Mouse (Mus musculus): ENCODE measurements at regions not wholly inside any gene's neighbourhood (a gene's known extent, or its start where the extent isn't known, plus 50 kb on each side); places are given as distances from the start of the nearest gene placed in this dataset.

DNA sequence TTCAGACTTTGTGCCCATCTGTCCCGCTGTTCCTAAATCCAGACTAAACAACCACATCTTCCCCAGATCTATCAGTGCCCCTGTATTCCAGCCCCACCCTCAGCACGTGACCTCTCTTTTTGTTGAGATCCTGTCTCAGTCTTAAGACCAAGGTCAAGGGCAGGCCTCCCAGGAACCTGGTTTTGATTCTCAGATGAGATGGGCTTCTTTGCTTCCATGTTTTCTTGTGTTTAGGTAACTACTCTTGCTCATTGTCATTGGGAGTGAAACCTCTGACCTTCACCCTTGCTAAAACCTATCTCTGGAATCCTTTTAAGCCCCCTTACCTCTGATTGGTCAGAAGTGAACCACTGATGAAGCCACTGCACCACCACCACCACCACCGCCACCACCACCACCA lies 112.1 kb downstream of the Matn1 start:
- DNase-seq (ENCODE audit: low spot score, missing footprints) (no peak), ATAC-seq (ENCODE audit: low FRiP score) (no peak)
- Histone ChIP-seq H3K9ac (ENCODE audit: low read length) (no peak overlapping the region), H3K27me3 (ENCODE audit: control insufficient read depth, insufficient read depth, low read length) (no peaks in the 10 kb centered on the region), H3K9me3 (ENCODE audit: control insufficient read depth, low read length) (peaks cover 3% of the 10 kb centered on the region; the same call in 1 of the 2 replicates), H3K36me3 (ENCODE audit: control insufficient read depth, insufficient read depth, low read length) (no peaks in the 10 kb centered on the region), H3K4me1 (ENCODE audit: control insufficient read depth, insufficient read depth, low read length) (peaks cover 17% of the 10 kb centered on the region), H3K4me3 (ENCODE audit: low read depth, low read length) (no peak overlapping the region), H3K27ac (ENCODE audit: low read depth, low read length) (no peak overlapping the region), H3K4me2 (no peak overlapping the region)
- 85% methylated on average over 3 of the region's 3 CpGs for WGBS

DNA sequence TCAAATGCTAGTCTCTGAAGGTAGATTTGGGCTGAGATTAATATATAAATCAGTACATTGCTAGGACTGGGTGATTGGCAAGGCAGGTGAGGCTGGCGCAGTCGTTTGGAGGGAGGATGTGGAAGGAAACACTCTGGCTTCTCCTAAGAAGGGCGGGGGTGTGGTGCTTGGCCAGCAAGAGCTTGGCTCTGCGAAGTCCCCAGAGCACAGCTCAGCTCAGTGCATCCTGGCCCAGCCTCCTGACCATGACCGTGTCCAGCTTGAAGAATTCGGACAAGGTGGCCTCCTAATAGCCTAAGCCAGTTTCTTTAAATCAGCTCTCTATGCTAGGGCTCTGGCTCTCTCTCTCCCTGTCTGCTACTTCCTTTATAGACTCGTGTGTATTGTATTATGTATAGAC lies 115.4 kb downstream of the Matn1 start:
- Histone ChIP-seq H3K4me3 (ENCODE audit: low read depth, low read length) (no peak overlapping the region), H3K27ac (ENCODE audit: low read depth, low read length) (no peak overlapping the region; the same call in 1 of the 2 replicates)

DNA sequence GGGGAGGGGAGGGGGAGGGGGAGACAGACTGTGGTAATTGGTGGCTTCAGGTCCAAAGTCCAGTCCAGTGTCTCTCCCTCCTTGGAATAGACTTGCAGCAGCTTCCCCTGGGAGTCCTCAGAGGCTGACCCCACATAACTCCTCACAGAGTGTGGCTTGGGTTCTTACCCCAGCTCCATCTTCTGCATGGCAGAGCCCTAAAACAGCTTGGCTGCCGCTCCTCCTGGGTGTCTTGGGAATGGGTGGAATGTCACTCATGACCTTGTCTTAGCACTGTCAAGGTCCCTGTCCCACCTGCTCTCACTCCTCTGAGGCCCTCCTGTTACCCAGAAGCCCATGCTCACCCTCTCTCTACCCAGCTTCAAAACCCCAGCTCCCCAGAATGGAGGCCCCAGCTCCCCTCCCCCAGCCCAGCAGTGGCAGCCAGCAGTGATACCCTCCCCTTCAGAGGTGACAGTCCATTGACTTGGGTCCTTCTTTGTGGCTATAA lies 116.1 kb downstream of the Matn1 start:
- DNase-seq (ENCODE audit: low spot score, missing footprints): peak; percentile 91
- peaks cover 18% of the 10 kb centered on the region for H3K4me1 ChIP-seq (ENCODE audit: control insufficient read depth, insufficient read depth, low read length)
- WGBS: 38% methylated on average over 1 of the region's 1 CpGs

More for the DNA sequence above, 115.4 kb downstream of the Matn1 start:
- H3K4me2 ChIP-seq: no peak overlapping the region
- no peaks in the 10 kb centered on the region for H3K36me3 ChIP-seq (ENCODE audit: control insufficient read depth, insufficient read depth, low read length)
- DNase-seq (ENCODE audit: low spot score, missing footprints) (no peak), ATAC-seq (ENCODE audit: low FRiP score) (no peak)
- H3K27me3 ChIP-seq (ENCODE audit: control insufficient read depth, insufficient read depth, low read length): peaks cover 11% of the 10 kb centered on the region
- no peaks in the 10 kb centered on the region for H3K9me3 ChIP-seq (ENCODE audit: control insufficient read depth, low read length)
- H3K4me1 ChIP-seq (ENCODE audit: control insufficient read depth, insufficient read depth, low read length): peaks cover 17% of the 10 kb centered on the region
- WGBS: 64% methylated on average over 7 of the region's 7 CpGs
- H3K9ac ChIP-seq (ENCODE audit: low read length): no peak overlapping the region

DNA sequence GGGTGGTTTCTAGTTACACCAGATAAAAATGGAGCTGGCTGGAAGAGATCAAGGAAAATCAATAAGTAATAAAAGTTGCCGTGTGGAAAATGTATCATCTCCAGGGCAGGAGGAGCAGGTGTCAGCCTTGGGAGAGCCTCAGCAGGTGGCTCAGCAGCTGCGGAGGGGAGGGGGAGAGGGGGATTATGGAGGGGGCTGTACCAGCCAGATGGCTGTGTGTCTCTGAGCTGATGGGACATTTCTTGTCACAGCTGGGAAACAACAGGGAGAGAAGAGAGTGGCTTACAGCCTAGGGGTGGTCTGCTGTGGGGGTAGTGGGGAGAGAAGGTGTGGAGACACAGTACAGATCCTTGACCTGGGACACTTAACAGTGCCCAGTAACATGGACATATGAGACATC lies 116.5 kb downstream of the Matn1 start:
- H3K4me2 ChIP-seq: no peak overlapping the region
- H3K9me3 ChIP-seq (ENCODE audit: control insufficient read depth, low read length): no peaks in the 10 kb centered on the region
- H3K36me3 ChIP-seq (ENCODE audit: control insufficient read depth, insufficient read depth, low read length): no peaks in the 10 kb centered on the region
- peak overlapping the region; percentile 40 for H3K27ac ChIP-seq (ENCODE audit: low read depth, low read length)
- peaks cover 22% of the 10 kb centered on the region for H3K4me1 ChIP-seq (ENCODE audit: control insufficient read depth, insufficient read depth, low read length)
- H3K4me3 ChIP-seq (ENCODE audit: low read depth, low read length): no peak overlapping the region
- 6% methylated on average over 2 of the region's 2 CpGs for WGBS
- DNase-seq (ENCODE audit: low spot score, missing footprints): peak; percentile 90
- H3K9ac ChIP-seq (ENCODE audit: low read length): no peak overlapping the region
- peak; percentile 66 for ATAC-seq (ENCODE audit: low FRiP score)
- H3K27me3 ChIP-seq (ENCODE audit: control insufficient read depth, insufficient read depth, low read length): peaks cover 14% of the 10 kb centered on the region

More for the DNA sequence above, 116.1 kb downstream of the Matn1 start:
- peak; percentile 57 for ATAC-seq (ENCODE audit: low FRiP score)
- no peak overlapping the region for H3K4me3 ChIP-seq (ENCODE audit: low read depth, low read length)
- peaks cover 14% of the 10 kb centered on the region for H3K27me3 ChIP-seq (ENCODE audit: control insufficient read depth, insufficient read depth, low read length)
- no peak overlapping the region for H3K9ac ChIP-seq (ENCODE audit: low read length)
- H3K36me3 ChIP-seq (ENCODE audit: control insufficient read depth, insufficient read depth, low read length): no peaks in the 10 kb centered on the region
- peak overlapping the region; percentile 30; the same call in 1 of the 2 replicates for H3K27ac ChIP-seq (ENCODE audit: low read depth, low read length)
- H3K9me3 ChIP-seq (ENCODE audit: control insufficient read depth, low read length): no peaks in the 10 kb centered on the region
- H3K4me2 ChIP-seq: no peak overlapping the region

DNA sequence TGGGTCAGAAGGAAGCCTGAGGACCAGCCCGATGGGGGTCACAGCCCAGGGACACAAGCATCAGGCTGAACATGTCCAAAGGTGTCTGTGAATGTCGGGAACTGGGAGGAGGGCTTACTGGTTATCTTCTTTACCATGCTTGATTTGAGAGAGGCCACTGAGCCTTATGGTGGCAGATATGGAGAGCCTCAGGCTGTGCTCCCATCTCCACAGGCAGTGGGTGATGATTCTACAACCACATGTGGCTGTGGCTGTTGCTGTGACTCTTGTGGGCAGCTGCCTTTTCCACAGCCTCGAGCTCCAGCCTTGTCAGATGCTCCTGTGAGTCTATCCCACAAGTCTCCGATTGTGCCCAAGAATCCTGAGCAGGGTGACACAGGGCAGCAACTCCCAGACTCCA lies 118.4 kb downstream of the Matn1 start:
- Histone ChIP-seq H3K9ac (ENCODE audit: low read length) (no peak overlapping the region; the same call in 1 of the 2 replicates), H3K9me3 (ENCODE audit: control insufficient read depth, low read length) (no peaks in the 10 kb centered on the region), H3K27ac (ENCODE audit: low read depth, low read length) (no peak overlapping the region), H3K4me1 (ENCODE audit: control insufficient read depth, insufficient read depth, low read length) (peaks cover 40% of the 10 kb centered on the region), H3K4me3 (ENCODE audit: low read depth, low read length) (no peak overlapping the region), H3K27me3 (ENCODE audit: control insufficient read depth, insufficient read depth, low read length) (peaks cover 14% of the 10 kb centered on the region), H3K4me2 (no peak overlapping the region), H3K36me3 (ENCODE audit: control insufficient read depth, insufficient read depth, low read length) (no peaks in the 10 kb centered on the region)
- DNase-seq (ENCODE audit: low spot score, missing footprints) (no peak), ATAC-seq (ENCODE audit: low FRiP score) (no peak)
- WGBS: 89% methylated on average over 4 of the region's 4 CpGs

DNA sequence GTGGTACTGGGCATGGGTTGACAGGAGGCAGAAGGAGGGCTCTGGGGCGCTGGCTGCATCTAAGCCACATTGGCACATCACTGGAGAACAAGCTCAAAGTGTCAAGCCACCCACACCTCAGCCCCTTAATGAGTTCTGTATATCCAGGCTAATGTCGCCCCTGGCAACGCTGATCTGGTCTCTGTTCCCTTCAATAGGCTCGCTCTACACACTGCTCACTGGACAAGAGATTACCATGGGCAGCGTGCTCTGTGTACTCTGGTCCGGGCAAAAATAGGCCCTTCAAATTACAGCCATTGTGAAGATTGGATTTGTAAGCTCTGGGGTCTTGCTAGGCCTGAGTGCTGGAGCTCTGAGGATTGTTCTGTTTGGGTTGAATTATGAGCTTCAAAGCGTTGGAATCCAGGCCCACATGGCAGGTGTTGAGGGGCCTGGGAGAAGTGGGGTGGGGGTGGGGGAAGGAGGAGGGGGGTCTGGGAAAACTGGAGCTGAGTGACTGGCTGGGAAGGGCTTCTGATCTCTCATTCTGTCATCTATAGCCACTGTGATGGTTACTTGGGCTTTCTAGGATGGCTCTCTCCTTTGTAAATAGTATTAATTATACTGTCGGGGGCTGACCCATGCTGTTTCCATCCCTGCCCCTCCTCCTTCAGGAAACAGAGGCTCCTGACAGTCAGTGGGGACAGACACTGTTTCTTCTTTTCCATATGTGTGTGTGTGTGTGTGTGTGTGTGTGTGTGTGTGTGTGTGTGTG lies 122.2 kb downstream of the Matn1 start:
- H3K9me3 ChIP-seq (ENCODE audit: control insufficient read depth, low read length): no peaks in the 10 kb centered on the region
- no peak overlapping the region for H3K9ac ChIP-seq (ENCODE audit: low read length)
- peaks cover 18% of the 10 kb centered on the region for H3K27me3 ChIP-seq (ENCODE audit: control insufficient read depth, insufficient read depth, low read length)
- peak; percentile 93 for ATAC-seq (ENCODE audit: low FRiP score)
- peaks cover 28% of the 10 kb centered on the region for H3K4me1 ChIP-seq (ENCODE audit: control insufficient read depth, insufficient read depth, low read length)
- peak; percentile 95 for DNase-seq (ENCODE audit: low spot score, missing footprints)
- WGBS: 6% methylated on average over 8 of the region's 8 CpGs
- no peaks in the 10 kb centered on the region for H3K36me3 ChIP-seq (ENCODE audit: control insufficient read depth, insufficient read depth, low read length)
- no peak overlapping the region for H3K4me2 ChIP-seq
- H3K27ac ChIP-seq (ENCODE audit: low read depth, low read length): peak overlapping the region; percentile 52
- H3K4me3 ChIP-seq (ENCODE audit: low read depth, low read length): no peak overlapping the region

DNA sequence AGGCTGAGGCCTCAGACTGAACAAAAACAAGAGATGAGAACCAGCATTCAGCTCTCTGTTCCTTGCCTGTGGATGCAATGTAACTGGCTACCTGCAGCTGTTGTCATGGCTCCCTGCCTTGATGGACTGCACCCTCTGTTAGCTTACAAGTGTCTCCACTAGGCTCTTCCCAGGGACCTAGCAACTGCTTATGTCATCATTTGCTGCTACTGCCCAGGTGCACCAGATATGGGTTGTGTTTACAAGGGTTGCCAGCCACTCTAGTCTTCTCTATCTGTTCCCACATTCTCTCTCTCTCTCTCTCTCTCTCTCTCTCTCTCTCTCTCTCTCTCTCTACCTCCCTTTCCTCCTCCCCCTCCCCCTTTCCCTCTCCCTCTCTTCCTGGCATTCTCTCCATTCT lies 126.4 kb downstream of the Matn1 start:
- no peaks in the 10 kb centered on the region for H3K9me3 ChIP-seq (ENCODE audit: control insufficient read depth, low read length)
- DNase-seq (ENCODE audit: low spot score, missing footprints): no peak
- peaks cover 9% of the 10 kb centered on the region; the same call in 1 of the 2 replicates for H3K27me3 ChIP-seq (ENCODE audit: control insufficient read depth, insufficient read depth, low read length)
- H3K4me3 ChIP-seq (ENCODE audit: low read depth, low read length): no peak overlapping the region
- no peak overlapping the region for H3K4me2 ChIP-seq
- no peak for ATAC-seq (ENCODE audit: low FRiP score)
- no peak overlapping the region for H3K9ac ChIP-seq (ENCODE audit: low read length)
- H3K27ac ChIP-seq (ENCODE audit: low read depth, low read length): no peak overlapping the region
- peaks cover 42% of the 10 kb centered on the region for H3K4me1 ChIP-seq (ENCODE audit: control insufficient read depth, insufficient read depth, low read length)
- H3K36me3 ChIP-seq (ENCODE audit: control insufficient read depth, insufficient read depth, low read length): no peaks in the 10 kb centered on the region

DNA sequence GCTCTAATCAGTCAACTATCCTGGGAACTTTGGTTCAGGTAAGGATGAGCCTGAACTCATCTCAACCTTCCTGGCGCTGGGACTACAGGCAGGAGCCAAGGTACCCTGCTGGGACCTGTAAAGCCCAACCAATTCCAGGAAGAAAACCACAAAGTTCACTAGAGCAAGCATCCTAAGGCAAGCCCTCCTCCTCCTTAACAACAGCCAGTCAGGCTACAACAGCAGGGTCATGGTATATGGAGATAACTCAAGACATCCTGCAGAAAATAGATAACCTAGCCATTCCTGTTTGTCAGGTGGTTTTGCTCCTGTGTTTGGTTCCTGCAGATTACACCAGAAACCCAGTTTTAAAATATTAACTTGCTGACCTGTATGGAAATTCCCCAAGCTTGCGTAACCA lies 128.4 kb downstream of the Matn1 start:
- ATAC-seq (ENCODE audit: low FRiP score): no peak
- WGBS: 98% methylated on average over 2 of the region's 2 CpGs

GRCm38 (mm10) chr4:131073420-131073819 lies 129.2 kb downstream of the Matn1 start:
- peaks cover 21% of the 10 kb centered on the region; the same call in 1 of the 2 replicates for H3K4me1 ChIP-seq (ENCODE audit: control insufficient read depth, insufficient read depth, low read length)
- DNase-seq (ENCODE audit: low spot score, missing footprints): no peak
- no peaks in the 10 kb centered on the region for H3K36me3 ChIP-seq (ENCODE audit: control insufficient read depth, insufficient read depth, low read length)
- no peak overlapping the region for H3K27ac ChIP-seq (ENCODE audit: low read depth, low read length)
- peaks cover 15% of the 10 kb centered on the region; the same call in 1 of the 2 replicates for H3K27me3 ChIP-seq (ENCODE audit: control insufficient read depth, insufficient read depth, low read length)
- no peak overlapping the region for H3K9ac ChIP-seq (ENCODE audit: low read length)
- ATAC-seq (ENCODE audit: low FRiP score): no peak
- H3K4me2 ChIP-seq: no peak overlapping the region
- no peaks in the 10 kb centered on the region for H3K9me3 ChIP-seq (ENCODE audit: control insufficient read depth, low read length)
- WGBS: 35% methylated on average over 8 of the region's 8 CpGs
- no peak overlapping the region for H3K4me3 ChIP-seq (ENCODE audit: low read depth, low read length)

More for the DNA sequence above, 128.4 kb downstream of the Matn1 start:
- Histone ChIP-seq H3K36me3 (ENCODE audit: control insufficient read depth, insufficient read depth, low read length) (no peaks in the 10 kb centered on the region), H3K27ac (ENCODE audit: low read depth, low read length) (no peak overlapping the region), H3K27me3 (ENCODE audit: control insufficient read depth, insufficient read depth, low read length) (peaks cover 11% of the 10 kb centered on the region; the same call in 1 of the 2 replicates), H3K4me2 (no peak overlapping the region), H3K4me3 (ENCODE audit: low read depth, low read length) (no peak overlapping the region), H3K4me1 (ENCODE audit: control insufficient read depth, insufficient read depth, low read length) (peaks cover 26% of the 10 kb centered on the region), H3K9ac (ENCODE audit: low read length) (no peak overlapping the region), H3K9me3 (ENCODE audit: control insufficient read depth, low read length) (no peaks in the 10 kb centered on the region)
- no peak for DNase-seq (ENCODE audit: low spot score, missing footprints)
